Mouse (Mus musculus): ENCODE measurements around the gene Mdga1.

Mdga1 gene

DNA sequence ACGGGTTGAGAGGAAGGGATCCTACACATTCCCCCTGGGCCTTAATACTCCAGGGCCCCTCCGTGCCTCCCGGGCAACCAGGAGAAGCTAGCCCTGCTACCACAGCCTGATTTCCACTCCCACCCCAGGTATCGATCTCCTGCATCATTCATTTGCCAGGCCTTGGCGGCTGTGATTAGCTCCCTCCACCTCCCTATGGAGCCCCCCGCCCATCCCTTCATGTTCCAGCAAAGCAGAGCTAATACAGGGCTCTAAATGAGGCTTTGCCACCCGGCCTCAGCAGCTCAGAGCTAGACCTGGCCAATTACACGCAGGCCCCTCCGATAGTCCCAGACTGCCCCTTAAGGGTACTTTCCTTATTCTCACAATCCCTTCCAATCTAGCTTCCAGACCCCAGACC is 86.5 kb downstream of the Mdga1 start:
- no peak for DNase-seq

DNA sequence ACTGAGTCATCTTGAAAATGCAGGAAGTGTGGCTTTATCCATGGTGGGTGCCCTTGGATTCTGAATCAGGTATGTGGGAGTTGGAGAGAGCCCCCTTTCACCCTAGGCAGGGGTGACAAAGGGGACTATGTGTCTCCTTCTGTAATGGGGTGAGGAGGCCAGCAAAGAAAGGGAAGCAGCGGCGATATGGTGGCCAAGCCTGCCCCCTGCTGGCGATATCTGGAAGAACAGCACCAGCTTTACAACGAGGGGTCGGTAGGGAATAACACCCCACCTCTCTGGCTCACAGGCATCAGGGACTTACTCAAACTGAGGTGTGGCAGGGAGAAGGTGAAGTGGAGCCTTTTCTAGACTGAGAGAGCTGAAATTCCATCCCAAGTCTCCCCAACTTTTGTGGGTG is 87.0 kb downstream of the Mdga1 start:
- peak; percentile 66 for DNase-seq

DNA sequence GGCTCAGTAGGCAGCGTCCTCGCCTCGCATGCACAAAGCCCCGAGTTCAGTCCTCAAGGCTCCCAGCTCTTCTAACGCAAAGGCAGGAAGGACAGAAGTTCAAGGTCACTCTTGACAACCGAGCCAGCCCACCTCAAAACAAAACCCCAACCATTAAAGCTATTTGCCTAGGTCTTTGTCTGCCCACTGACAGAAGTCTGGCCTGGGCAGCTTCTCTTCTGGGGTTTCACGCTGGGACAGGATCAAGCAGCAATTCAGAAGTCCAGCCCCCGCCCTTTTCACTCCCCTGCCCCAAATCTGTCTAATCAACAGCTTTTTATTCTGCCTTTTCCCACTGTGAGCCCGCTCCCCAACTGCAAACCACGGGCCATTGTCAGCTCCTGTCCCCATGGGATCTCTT is 89.6 kb downstream of the Mdga1 start:
- DNase-seq, result no peak

DNA sequence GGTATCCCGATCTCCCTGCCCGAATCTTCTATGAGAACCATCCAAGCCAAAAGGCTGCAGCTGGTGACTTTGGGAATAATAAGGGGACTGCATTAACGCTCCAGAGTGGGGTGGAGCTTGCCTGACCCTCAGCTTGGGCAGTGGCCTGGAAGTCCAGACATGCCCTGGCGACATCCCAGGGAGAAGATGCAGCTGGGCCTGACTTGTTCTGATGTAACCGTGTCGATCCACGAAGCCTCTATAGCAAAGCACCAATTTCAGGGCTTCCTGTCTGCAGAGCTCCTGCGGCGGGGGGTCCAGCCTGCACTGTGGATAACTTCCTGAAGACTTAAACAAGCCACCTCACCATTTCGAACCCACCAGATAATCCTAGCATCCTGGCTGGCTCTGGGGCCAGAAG is 90.9 kb downstream of the Mdga1 start:
- no peak for DNase-seq

DNA sequence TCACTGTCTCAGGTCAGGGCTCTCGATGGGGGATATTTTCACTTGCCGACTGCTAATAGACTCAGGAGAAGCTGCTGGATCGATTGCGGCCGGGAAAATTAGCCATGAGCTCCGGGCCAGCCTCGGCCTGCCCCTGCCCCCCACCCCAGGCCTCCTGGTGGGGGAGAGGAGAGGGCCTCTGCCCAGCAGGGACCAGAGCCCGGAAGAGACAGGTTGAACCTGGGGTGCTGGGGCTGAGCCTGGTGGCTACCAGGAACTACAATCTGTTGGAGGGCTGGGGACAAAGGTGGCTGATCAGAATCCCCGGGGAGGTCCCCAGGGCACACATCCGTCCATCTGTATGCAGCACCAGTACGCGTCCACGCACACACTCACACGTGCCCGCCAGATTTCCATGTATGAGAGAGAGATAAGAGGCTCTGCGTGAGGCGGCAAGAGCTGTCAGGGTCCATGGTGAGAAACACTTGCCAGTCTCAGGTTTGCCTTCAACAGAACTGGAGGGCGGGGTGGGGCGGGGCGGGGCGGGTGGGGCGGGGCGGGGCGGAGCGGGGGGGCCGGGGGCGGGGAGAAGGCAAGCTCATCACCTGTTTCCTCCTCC is 95.7 kb downstream of the Mdga1 start:
- DNase-seq, result peak; percentile 40

DNA sequence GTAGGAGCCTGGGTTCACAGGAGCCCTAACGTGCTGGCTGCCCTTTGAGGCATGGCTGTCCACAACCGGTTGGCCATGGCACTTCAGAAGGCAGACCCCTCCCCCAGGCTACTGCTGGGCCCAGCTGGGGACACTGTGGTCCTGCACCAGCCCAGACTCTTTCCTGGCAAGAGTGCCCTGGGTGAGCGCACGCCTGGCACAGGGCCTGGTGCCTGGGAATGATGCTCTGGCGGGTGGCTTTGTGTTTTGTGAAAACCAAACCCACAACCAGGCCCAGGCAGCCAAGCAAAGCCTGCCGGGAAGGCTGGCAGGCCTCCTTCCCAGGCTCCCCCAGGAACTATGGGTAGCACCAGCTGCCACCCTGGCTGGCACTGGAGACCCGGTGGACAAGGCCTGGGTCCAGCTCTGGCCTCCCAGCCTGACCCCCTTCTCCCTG is 96.3 kb downstream of the Mdga1 start:
- DNase-seq, result no peak

DNA sequence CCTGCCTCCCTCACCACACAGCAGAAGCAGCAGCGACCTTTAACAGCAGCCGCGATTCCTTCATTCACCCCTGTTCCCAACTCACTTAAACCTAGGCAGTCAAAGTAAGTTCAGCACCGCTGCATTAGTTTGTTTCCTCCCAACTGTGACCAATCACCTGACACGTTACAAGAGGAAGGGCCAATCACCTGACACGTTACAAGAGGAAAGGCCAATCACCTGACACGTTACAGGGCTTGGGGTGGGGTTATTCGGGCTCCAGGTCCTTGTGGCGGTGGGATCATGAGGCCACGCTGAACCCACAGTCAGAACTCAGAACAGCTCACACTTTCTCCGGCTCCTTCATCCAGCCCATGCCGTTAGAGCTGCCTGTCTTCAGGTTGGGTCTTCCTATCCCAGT is 99.6 kb downstream of the Mdga1 start:
- no peak for DNase-seq

DNA sequence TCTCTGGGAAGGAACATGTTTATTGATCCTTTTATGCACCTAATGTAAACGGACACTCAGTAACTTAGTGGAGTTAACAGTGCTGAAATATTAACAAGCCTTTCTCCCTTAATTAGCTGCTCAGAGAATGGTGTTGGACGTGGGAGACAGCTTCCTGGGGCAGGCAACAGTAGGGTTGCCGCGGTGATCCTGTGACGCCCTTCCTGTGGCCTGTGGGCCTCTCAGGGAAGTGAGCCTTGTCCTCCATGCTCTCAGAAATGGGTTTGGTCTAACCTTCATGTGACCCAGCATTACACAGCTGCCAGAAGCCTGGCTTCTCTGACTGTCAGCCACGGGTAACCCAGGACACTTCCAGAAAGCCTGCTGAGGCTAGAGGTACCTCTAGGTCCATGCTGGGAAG is 104.0 kb downstream of the Mdga1 start:
- DNase-seq, result no peak

DNA sequence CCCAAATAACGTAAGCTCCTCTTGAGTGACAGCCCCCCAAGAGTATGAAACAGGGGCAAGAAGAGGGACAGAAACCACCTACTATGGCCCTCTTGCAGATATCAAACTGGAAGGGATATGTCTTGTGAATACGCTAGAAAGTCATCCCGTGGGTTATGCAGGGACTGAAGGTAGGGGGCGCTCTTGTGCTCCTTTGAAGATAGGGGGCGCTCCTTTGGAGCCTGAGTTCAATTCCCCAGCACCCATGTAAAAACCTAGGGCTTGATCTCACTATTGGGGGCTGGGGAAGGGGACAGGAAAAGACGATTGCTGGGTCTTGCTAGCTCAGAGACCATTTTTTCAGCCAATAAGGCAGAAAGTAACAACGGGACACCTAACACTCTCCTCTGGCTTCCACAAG is 105.4 kb downstream of the Mdga1 start:
- peak; percentile 62 for DNase-seq

DNA sequence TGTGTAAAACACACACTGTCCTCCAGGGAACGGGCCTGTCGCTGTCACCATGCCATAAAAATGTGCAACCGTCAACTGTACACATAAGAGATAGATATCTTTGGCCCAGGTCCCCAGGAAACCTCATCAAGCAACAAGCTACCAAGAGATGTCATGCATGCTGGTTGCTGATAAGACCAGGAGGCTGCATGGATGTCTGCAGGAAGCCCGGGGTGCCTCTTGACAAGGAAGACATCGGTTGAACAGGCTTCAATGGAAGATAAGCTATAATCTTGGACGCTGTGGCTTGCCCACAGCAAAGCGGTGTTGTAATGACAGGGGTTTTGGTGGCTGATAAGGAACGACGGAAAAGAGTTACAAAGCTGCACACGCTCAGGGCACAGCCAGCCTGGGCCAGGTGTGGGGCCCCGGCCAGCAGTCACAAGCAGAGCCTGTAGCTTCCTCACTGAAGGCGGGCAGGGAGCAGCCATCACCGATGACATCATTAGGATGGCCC is 110.1 kb downstream of the Mdga1 start:
- peak; percentile 89 for DNase-seq

DNA sequence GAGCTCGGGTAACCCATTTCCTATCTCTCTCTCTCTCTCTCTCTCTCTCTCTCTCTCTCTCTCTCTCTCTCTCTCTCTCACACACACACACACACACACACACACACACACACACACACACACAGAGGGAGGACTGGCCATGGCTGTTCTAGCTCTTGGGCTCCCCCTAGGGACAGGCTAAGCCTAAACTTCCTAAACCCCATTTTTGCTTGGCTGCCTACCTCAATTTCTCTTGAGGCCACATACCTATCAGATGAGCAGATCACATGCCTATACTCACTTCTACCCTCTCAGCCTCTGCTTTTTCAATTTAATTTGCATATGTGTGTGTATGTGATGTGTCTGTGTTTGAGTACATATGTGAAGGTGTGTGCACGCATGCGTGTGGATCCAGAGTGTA is 111.1 kb downstream of the Mdga1 start:
- DNase-seq, result peak; percentile 84

DNA sequence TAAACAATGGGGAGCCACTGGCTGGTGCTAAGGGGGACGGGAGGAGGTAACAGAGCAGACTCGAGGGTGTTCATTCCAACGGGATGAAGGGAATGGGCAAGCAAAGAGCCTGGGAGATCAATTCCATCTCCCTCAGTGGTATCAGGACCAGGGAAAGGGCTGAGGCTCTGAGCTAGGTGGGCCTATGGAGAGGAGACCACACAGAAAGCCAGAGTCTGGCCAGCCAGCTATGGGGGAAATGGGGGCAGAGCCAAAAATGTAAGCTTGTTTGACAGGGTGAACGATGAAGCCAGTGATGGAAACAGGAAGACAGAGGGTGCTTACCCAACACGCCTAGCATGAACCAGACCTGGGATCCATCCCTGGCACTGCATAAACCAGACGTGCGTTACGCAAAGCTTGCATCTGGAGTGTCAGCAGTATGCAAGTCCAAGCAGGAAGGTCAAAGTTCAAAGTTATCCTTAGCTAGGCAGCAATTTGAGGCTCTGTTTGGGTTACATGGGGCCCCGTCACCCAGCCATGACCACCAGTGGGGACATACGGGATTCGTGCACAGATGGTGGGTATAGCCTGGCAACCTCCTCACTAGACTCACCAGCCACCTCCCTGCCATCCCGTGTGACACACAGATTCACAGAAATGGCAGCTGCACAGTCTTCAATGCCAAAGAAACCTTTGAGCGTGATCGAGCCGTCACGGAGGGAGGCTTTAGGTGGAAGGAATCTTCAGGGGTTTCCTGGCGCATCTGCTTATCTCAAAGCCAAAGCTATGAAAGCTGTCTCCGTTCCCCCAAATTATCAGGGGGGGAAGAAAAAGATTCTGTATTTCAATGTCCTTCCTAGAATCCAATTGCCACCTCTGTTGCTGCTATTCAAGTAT is 113.9 kb downstream of the Mdga1 start:
- peak; percentile 40 for DNase-seq

DNA sequence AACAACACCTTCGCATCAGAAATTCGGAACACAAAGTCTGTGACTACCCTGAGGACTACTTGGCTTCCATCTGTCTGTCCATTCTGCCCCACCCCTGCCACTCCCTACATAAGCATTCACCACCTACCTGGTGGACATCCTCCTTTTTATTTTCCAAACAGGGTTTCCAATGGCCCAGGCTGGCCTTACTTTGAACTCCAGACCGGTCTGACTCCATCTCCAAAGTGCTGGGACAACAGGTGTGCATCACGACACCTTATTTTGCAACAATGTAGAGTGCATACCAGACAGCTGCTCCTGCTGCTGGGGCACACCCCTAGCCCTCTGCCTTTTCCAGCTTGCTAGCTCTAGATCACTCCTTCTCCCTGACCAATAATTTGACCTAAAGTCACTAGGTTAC is 115.1 kb downstream of the Mdga1 start:
- no peak for DNase-seq

DNA sequence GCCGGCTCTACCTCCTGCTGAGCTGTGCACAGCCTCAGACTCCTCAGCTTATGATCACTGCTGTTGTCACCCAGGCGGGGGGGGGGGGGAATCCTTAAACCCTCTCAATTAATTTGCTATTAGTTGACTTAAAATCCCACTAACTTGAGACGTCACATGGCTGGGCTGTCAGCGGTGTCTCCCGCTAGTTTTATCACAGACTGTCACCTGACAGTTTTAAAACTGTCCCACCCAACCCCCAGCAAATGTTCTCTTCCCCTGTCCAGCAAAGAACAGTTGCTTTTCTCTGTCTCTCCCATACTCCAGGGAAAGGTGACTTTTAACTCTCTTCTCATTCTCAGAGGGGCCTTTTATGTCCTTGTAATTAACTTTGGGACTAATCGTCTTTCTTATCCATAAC is 115.5 kb downstream of the Mdga1 start:
- peak; percentile 68 for DNase-seq

DNA sequence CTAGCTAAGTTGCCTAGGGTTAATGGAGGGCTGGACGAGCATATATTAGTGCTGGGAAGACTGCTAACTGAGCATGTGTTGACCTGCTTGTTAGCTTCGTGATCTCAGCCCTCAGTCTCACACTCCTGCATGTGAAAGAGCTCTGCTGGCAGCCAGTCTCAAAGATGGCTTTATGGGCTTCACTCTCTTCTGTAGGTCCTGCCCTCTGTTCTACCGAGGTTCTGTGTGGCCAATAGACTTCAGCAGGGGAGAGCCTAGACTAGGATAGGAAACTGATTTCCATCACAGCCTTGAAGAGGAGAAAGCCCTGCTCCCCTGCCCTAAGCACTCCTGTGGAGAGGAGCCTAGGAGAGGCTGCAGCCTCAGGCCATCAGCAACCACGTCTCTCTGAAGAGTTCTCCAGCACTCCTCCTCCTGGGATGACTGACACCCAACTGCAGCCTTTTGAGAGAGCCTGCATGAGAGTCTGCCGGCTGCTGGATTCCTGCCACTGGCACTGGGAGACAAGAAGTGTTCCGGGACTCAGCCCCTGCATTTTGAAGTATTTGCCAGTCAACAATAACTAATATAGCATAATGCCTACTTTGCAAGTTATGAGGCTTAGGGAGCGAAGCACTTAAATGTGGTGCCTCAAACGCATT is 116.9 kb downstream of the Mdga1 start:
- no peak for DNase-seq

DNA sequence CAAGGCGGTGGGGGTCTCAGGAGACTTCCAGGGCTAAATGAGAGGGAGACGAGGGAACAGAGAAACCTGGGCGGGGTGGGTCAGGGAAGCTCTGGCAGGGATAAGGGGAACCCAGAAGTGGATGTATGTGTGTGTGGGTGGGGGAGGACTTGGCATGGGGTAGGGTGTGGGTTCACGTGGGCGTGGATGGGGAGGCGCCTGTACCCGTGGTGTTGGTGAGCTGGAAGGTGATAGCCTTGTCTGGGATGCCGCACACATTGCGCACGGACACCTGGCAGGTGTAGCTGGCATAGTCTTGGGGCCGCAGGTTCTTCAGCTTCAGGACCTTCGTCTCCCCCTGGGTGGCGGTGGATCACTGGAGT is 120.5 kb downstream of the Mdga1 start:
- DNase-seq, result peak; percentile 44

DNA sequence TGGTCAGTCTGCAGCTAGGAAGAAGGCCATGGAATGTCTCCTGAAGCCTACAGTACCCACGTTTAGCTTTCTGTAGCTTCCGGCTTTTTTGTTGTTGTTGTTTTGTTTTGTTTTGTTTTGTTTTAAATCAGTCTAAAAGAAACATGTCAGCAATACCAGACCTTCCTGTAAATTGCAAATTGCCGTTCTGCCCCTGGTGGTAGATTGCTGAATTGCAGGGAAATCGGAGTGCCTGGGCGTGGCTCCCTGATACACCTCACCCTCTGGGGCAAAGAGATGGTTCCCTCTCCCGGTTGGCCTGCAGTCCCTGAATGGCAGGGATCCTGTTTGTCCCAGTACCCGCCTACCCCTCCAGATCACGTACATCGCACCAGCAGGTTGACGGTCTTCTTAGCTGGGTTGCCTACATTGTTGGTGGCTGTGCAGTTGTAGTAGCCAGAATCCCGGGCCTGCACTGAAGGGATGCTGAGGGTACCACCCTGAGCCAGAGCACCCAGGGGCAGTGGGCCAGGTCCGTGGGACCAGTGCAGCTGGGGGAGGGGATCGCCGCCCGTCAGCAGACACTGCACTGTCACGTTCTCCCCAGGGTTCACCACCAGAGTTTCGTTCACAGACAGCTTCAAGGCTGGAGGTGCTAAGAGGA is 121.0 kb downstream of the Mdga1 start:
- DNase-seq, result peak; percentile 87

DNA sequence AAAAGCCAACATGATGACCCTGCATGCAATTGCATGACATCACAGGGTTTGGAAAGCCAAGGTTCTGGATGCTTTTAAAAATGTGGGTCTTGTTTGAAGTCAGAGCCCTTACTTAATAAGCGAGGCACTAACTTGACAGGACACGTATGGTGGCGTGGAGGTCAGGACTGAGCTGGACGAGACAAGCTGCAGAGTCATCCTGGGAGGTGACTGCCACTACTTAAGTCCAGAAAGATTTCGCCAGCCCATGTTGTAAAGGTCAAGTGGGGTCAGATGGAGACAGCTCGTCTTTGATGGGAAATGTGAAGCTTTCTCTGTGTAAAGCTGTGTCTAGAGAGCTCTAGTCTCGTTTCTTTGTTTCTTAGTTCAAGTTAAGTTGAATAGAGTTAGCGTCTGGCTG is 122.6 kb downstream of the Mdga1 start:
- DNase-seq, result no peak

DNA sequence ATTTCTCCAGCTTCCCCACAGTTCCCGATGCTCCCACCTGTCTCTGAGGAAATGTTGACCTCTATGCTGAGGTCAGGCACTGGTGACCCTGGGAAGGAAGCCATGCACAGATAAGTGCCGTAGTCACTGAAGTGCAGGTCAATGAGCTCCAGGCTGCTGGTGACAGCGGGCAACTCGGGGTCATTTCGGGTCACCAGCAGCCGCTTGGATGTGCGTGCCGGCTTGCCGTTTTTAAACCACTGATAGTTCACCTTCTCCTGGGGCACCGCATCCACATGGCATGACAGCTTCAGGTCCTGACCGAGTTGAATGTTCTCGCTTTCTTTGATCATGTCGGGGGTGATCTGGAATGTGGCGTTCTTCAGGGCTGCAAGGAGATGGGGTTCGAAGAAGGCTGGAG is 123.6 kb downstream of the Mdga1 start:
- DNase-seq, result no peak

DNA sequence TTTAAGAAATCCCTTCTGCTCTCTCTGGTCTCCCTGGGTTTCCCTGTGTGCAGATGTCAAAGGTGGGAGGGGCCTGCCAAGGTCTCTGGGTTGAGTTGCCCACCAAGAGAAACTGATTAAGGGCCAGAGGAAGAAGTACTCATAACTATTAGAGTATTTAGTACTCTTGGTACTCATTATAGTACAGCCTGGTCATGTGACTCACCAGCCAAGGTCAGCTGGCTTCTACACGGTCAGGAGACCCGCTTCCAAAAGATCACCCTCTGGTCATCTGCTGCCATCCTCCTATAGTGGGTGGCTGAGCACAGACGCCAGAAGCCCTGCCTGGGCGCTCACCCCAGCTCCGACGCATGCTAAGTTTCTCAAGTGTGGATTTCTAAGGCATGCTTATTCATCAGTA is 124.9 kb downstream of the Mdga1 start:
- no peak for DNase-seq

DNA sequence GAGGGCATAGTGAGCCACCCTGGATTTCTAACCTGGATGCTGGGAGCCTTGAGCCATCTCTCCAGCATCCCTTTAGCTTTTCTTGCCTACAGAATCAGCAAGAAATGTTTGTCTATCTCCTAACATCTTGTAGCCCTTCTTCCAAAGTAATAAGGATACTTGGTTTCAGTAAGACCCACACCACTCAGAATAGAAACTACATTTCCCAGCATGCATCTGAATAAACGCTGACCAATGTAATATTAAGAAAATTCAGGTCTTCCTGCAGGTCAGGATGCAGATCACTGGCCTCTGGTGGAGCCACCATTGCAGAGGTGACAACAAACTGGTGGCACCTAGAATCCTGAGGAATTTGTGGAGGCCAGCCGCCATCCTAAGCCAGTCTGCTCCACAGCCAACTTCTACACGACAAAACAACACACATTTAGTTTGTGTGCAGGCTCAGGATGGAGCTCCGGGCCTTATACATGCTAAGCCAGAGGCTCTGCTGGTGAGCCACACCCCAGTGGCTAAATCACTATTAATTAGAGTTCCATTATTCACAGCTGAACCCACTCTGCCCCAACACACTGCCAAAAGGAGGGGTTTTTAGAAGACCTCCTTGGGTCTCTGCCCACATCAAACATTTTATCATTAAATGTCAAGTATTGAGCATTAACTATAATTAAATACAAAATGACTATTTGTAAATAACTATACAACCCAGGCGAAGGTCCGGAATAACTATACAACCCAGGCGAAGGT is 126.3 kb downstream of the Mdga1 start:
- no peak for DNase-seq

DNA sequence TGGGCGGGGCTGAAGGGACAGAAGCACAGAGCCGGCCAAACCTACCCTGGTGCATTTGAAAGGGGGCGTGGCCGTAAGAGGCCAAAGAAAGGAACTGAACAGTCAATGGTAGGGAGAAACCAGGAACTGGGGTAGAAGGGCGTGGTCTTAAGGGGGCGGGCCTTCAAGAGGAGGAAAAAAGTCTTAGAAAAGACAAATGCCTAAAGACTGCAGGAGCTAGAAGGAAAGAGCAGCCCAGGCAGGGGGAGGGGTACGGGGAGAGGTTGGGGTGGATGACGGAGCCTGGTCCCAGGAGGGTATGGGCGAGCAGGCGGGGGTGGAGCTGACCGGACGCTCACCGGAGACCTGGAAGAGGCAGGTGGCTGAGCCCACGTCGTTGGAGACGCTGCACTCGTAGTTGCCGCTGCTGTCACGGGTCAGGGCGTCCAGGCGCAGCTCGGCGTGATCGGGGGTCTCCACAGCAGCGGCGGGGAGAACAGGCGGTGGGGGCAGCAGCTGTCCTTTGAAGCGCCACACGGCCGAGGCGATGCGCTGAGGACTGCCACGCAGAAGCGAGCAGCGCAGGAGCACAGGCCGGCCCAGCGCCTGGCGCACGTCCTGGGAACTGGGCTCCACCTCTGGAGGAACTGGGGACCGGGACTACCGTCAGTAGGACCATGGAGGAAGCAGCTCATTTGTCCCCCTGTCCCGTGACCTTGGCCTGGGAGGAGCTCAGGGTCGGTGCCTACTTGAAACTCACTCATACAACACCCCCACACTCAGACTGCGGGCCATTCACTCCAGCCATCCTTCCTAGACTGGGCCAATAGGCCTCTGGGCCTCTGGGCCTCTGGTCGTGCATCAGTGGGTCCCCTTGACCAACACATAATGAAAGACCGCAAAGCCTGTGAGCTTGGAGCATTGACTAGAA is 127.9 kb downstream of the Mdga1 start:
- peak; percentile 83 for DNase-seq

Data from liver (tissue).